ENCODE assay signal across 8 mouse cellular contexts in genomic region chr19:6234337-6235083, GRCm38 (mm10). TPM values are rescaled to one million over a fixed set of nuclear protein-coding genes. Genes with fewer than 3 reads are reported as not detected.
A peak's percentile ranks its signal among the peaks of the same experiment; 100 is the strongest.
DNase-seq lines count a peak whose midpoint lies in the region; ATAC-seq and TF ChIP-seq lines count a peak whose summit lies in the region.

No protein-coding gene starts in this region.

- intact Hi-C loops in left cerebral cortex, adult 2 months (cut with DNase I) = loop anchor here (1.0 kb wide), 1 partner anchor 93 kb away; the partner anchor contains the start of gene Arl2
- intact Hi-C loops in left cerebral cortex, postnatal 36 days (cut with DNase I) = no loop called here

- peak overlapping the region; percentile 79 for H3K4me2 ChIP-seq in embryonic facial prominence, embryonic 14.5 days (ENCODE audit: low read depth, low read length)
- H3K4me2 ChIP-seq in hindbrain, embryonic 15.5 days = peak overlapping the region; percentile 86

- H3K4me1 ChIP-seq in embryonic facial prominence, embryonic 14.5 days (ENCODE audit: control insufficient read depth, insufficient read depth, low read length) = peaks cover 7% of the 10 kb centered on the region
- peaks cover 20% of the 10 kb centered on the region for H3K4me1 ChIP-seq in hindbrain, embryonic 15.5 days (replicated peaks)

- H3K4me3 ChIP-seq in left cerebral cortex, adult 2 months = peak overlapping the region; percentile 95
- H3K4me3 ChIP-seq in embryonic facial prominence, embryonic 14.5 days (ENCODE audit: low read depth, low read length) = peak overlapping the region; percentile 73
- H3K4me3 ChIP-seq in hindbrain, embryonic 15.5 days = peak overlapping the region; percentile 94

- H3K27me3 ChIP-seq in embryonic facial prominence, embryonic 14.5 days (replicated peaks; ENCODE audit: control insufficient read depth, insufficient read depth, low read length) = no peaks in the 10 kb centered on the region
- H3K27me3 ChIP-seq in hindbrain, embryonic 15.5 days = no peaks in the 10 kb centered on the region

- TF ChIP-seq CTCF in left cerebral cortex, adult 2 months (IDR thresholded peaks at IDR 0.05) = no peak

- H3K27ac ChIP-seq in left cerebral cortex, adult 2 months = peak overlapping the region; percentile 97; the same call in 1 of the 2 replicates
- H3K27ac ChIP-seq in embryonic facial prominence, embryonic 14.5 days (replicated peaks; ENCODE audit: low read depth, low read length) = no peak overlapping the region
- H3K27ac ChIP-seq in hindbrain, embryonic 15.5 days (replicated peaks) = no peak overlapping the region

- H3K9ac ChIP-seq in embryonic facial prominence, embryonic 14.5 days (ENCODE audit: low read depth, low read length) = peak overlapping the region; percentile 78
- H3K9ac ChIP-seq in hindbrain, embryonic 15.5 days = peak overlapping the region; percentile 95

- 65% methylated on average over 9 of the region's 11 CpGs for WGBS in embryonic facial prominence, embryonic 14.5 days
- 64% methylated on average over 11 of the region's 11 CpGs for WGBS in hindbrain, embryonic 15.5 days

- DNase-seq in left cerebral cortex, adult 2 months (ENCODE audit: extremely low spot score in 1 of 2, low spot score in 2 of 2) = no peak
- DNase-seq in left cerebral cortex, postnatal 36 days (ENCODE audit: low spot score in 2 of 2) = no peak
- no peak for DNase-seq in embryonic facial prominence, embryonic 14.5 days (ENCODE audit: low spot score)
- peak; percentile 35 for DNase-seq in lung, postnatal 36 days
- DNase-seq in c-Kit-positive CD71-positive TER-119-positive erythroid progenitor cells, embryonic 14.5 days (ENCODE audit: low spot score) = no peak
- no peak for DNase-seq in frontal cortex, postnatal 14 days (ENCODE audit: low spot score in 2 of 2)
- DNase-seq in left cerebral cortex, adult 18-20 months (ENCODE audit: low spot score in 2 of 2) = no peak

- no peaks in the 10 kb centered on the region for H3K9me3 ChIP-seq in embryonic facial prominence, embryonic 14.5 days (ENCODE audit: control insufficient read depth, low read length)
- H3K9me3 ChIP-seq in hindbrain, embryonic 15.5 days = no peaks in the 10 kb centered on the region

- peaks cover 43% of the 10 kb centered on the region for H3K36me3 ChIP-seq in embryonic facial prominence, embryonic 14.5 days (ENCODE audit: control insufficient read depth, insufficient read depth, low read length)
- peaks cover 37% of the 10 kb centered on the region for H3K36me3 ChIP-seq in hindbrain, embryonic 15.5 days

- ATAC-seq in embryonic facial prominence, embryonic 14.5 days (ENCODE audit: low read depth) = no peak
- ATAC-seq in hindbrain, embryonic 15.5 days (ENCODE audit: low FRiP score, low read depth) = no peak

RNA-seq across cellular contexts. Expression of gene Ppp2r5b, which starts 1.2 kb away (rescaled TPM):
- total RNA-seq in left cerebral cortex, adult 2 months (2021) = 100 to 1,000 TPM; 149 to 158 TPM
- total RNA-seq in left cerebral cortex, postnatal 36 days (2021) = 100 to 1,000 TPM; 160 to 173 TPM
- polyA plus RNA-seq in embryonic facial prominence, embryonic 14.5 days (2014; fragmentation: Nextera tagmentation; extraction: Ambion mirVana) = 35.1 and 36.5 TPM in 2 replicates
- 134 and 162 TPM in 2 replicates for polyA plus RNA-seq in hindbrain, embryonic 15.5 days (2015; fragmentation: Nextera tagmentation; extraction: Ambion mirVana)
- total RNA-seq in left cerebral cortex, adult 18-20 months (2021) = 100 to 1,000 TPM; 152 to 158 TPM

RNA-seq across cellular contexts. Expression of gene Atg2a, which starts 7.0 kb away (rescaled TPM):
- 10 to 100 TPM; 37.4 to 40.1 TPM for total RNA-seq in left cerebral cortex, adult 2 months (2021)
- 10 to 100 TPM; 32.3 to 39.4 TPM for total RNA-seq in left cerebral cortex, postnatal 36 days (2021)
- 10.6 and 11.1 TPM in 2 replicates for polyA plus RNA-seq in embryonic facial prominence, embryonic 14.5 days (2014; fragmentation: Nextera tagmentation; extraction: Ambion mirVana)
- polyA plus RNA-seq in hindbrain, embryonic 15.5 days (2015; fragmentation: Nextera tagmentation; extraction: Ambion mirVana) = 13.3 and 16.1 TPM in 2 replicates
- 10 to 100 TPM; 31.5 to 33.9 TPM for total RNA-seq in left cerebral cortex, adult 18-20 months (2021)

RNA-seq across cellular contexts. Expression of gene Gpha2, which starts 8.3 kb away (rescaled TPM):
- not detected for total RNA-seq in left cerebral cortex, adult 2 months (2021)
- total RNA-seq in left cerebral cortex, postnatal 36 days (2021) = not detected
- 3.3 and 4.1 TPM in 2 replicates for polyA plus RNA-seq in embryonic facial prominence, embryonic 14.5 days (2014; fragmentation: Nextera tagmentation; extraction: Ambion mirVana)
- 0.56 TPM in 1 of 2 replicates, not detected in the other for polyA plus RNA-seq in hindbrain, embryonic 15.5 days (2015; fragmentation: Nextera tagmentation; extraction: Ambion mirVana)
- not detected for total RNA-seq in left cerebral cortex, adult 18-20 months (2021)

RNA-seq across cellular contexts. Expression of gene Ehd1, which starts 42.0 kb away (rescaled TPM):
- 10 to 100 TPM; 36.4 to 43.5 TPM for total RNA-seq in left cerebral cortex, adult 2 months (2021)
- total RNA-seq in left cerebral cortex, postnatal 36 days (2021) = 10 to 100 TPM; 38.2 to 42.2 TPM
- 68.4 and 68.6 TPM in 2 replicates for polyA plus RNA-seq in embryonic facial prominence, embryonic 14.5 days (2014; fragmentation: Nextera tagmentation; extraction: Ambion mirVana)
- polyA plus RNA-seq in hindbrain, embryonic 15.5 days (2015; fragmentation: Nextera tagmentation; extraction: Ambion mirVana) = 92.5 and 103 TPM in 2 replicates
- total RNA-seq in left cerebral cortex, adult 18-20 months (2021) = 10 to 100 TPM; 36.8 to 39.0 TPM

RNA-seq across cellular contexts. Expression of gene Majin, which starts 50.3 kb away (rescaled TPM):
- not detected for total RNA-seq in left cerebral cortex, adult 2 months (2021)
- total RNA-seq in left cerebral cortex, postnatal 36 days (2021) = under 1 TPM in 1 of 2 experiments, not detected in 1; 0.32 TPM
- polyA plus RNA-seq in embryonic facial prominence, embryonic 14.5 days (2014; fragmentation: Nextera tagmentation; extraction: Ambion mirVana) = not detected in 2 replicates
- polyA plus RNA-seq in hindbrain, embryonic 15.5 days (2015; fragmentation: Nextera tagmentation; extraction: Ambion mirVana) = not detected in 2 replicates
- under 1 TPM in 1 of 2 experiments, not detected in 1; 0.37 TPM for total RNA-seq in left cerebral cortex, adult 18-20 months (2021)
